Mouse (Mus musculus) bone marrow macrophage, adult 2 months (primary cell): ENCODE measurements around the gene Mtif2. TPM values are rescaled to one million over a fixed set of nuclear protein-coding genes. Genes with fewer than 3 reads are reported as not detected.
"Not testable (repeated sequence)": the region's sequence is repeated elsewhere in the genome, so short reads cannot be mapped to it uniquely, and the experiment has no call there.

Experiments used
- H3K27ac ChIP-seq: 2 replicates; pipeline ENCODE4 v1.5.1; 2012; ENCODE audit warnings: low read depth, low read length; ENCODE audit not compliant: insufficient read depth
- H3K4me1 ChIP-seq: 2 replicates; pipeline ENCODE4 v1.6.1; 2012; ENCODE audit warnings: low read length; ENCODE audit not compliant: control insufficient read depth, insufficient read depth
- H3K4me3 ChIP-seq: 2 replicates; pipeline ENCODE4 v1.5.1; 2012; ENCODE audit warnings: mild to moderate bottlenecking, low read length, moderate library complexity; ENCODE audit not compliant: insufficient read depth
- CTCF ChIP-seq: IDR thresholded peaks from 2 replicates; pipeline ENCODE4 v1.5.1; 2012; ENCODE audit warnings: low read depth, mild to moderate bottlenecking, low read length, moderate library complexity
- POLR2A ChIP-seq: IDR thresholded peaks from 2 replicates; pipeline ENCODE4 v1.6.1; 2012; ENCODE audit warnings: mild to moderate bottlenecking, low read depth, low read length, borderline replicate concordance
- polyA plus RNA-seq: library from polyadenylated mRNA; stranded (reverse); fragments of >200 nt; gene quantifications from 2 replicates; pipeline ENCODE4 v1.2.4, GENCODE M21; 2012; ENCODE audit not compliant: missing spikeins, insufficient read depth, insufficient read length

The Mtif2 gene
- polyA plus RNA-seq, 1 experiment = 28.1 TPM

DNA sequence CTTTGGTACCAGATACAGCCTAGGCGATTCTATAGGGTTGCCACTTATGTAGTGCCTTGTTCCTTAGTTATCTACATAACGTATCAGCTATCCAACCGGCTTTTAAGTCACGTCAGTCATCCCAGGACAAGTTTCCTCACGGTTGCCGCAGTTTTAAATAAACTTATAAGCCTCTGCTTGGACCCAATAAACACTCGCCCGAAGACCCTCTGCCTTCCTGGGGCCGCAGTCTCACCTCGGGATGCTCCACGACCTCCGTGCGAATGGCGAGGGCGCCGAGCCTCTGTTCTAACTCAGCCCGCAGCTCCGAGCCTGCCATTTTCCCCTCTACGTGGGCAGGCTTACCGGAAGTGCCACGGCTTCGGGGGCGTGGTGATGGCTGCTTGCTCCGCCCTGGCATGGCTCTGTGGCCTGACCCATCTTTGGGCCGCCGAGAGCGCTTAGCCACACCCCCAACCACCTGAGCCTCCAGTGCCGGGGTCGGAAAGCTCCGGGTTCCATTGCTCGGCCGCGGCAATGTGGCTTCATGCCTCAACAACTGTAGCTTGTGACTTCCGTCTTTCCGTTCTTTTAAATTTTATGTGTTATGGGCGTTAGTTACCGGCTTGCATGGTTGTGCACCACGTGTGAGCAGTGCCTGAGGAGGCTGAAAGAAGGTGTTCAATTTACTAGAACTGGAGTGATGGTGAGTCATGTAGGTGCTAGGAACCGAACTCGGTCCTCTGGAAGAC, 11.4 kb upstream of the Mtif2 start, which contains the start of gene Prorsd1:
TSS of gene Prorsd1 (minus strand) at position 352 of the 731 bp plus-strand sequence.
- H3K4me3 ChIP-seq = peak within 1 kb of the TSS; percentile 83
- 0 out of 2 replicates have a peak, but pooled peaks have one; percentile 47 for TF ChIP-seq POLR2A
- no peak for TF ChIP-seq CTCF
- peaks cover 7% of the 10 kb centered on the region for H3K4me1 ChIP-seq
- peak within 1 kb of the TSS; percentile 86 for H3K27ac ChIP-seq

DNA sequence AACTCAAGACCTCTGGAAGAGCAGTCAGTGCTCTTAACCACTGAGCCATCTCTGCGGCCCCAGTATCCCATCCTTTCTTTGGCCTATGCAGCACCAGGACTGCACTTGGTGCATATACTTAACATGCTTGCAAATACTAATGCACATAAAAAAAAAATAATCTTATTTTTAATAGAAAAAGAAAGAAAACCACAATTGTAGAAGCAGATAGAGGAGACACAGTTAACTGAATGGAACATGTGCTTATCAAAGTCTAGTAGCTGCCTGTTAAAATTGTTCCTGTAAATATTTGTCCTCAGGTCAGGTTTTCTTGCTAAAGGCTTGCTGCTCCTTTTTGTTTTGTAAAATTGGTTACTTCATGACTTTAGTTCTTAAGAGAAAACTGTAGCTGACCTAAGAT, 12.0 kb downstream of the Mtif2 start:
- no peak for TF ChIP-seq POLR2A
- no peak for TF ChIP-seq CTCF
- Histone ChIP-seq H3K4me3 (no peak overlapping the region), H3K4me1 (no peaks in the 10 kb centered on the region), H3K27ac (no peak overlapping the region)

GRCm38 (mm10) chr11:29544225-29544945, 18.2 kb downstream of the Mtif2 start:
- Histone ChIP-seq H3K4me3 (no peak overlapping the region), H3K4me1 (peaks cover 2% of the 10 kb centered on the region; the same call in 1 of the 2 replicates), H3K27ac (no peak overlapping the region)
- TF ChIP-seq CTCF (no peak), POLR2A (no peak)

GRCm38 (mm10) chr11:29545150-29545752, 19.0 kb downstream of the Mtif2 start:
- not testable (repeated sequence) for H3K4me3 ChIP-seq, H3K4me1 ChIP-seq, H3K27ac ChIP-seq

DNA sequence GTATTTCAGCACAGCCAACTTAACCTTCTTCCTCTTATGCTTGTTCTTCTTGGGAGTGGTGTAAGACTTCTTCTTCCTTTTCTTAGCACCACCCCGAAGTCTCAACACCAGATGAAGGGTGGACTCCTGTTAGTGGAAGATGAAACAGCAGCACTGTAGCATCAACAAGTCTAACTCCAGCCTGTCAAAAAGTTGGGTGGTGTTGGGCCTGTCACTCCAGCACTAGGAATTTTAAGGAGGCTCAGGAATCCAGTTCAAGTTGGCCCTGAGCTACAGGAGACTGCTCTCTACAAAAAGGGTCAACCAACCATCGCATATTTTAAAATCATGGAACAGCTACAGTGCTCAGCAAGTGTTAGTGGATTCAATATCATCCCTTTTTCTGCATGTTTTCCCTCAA, 20.1 kb downstream of the Mtif2 start:
- not testable (repeated sequence) for H3K4me1 ChIP-seq
- Histone ChIP-seq H3K27ac (peak overlapping the region; percentile 88), H3K4me3 (peak overlapping the region; percentile 81)

GRCm38 (mm10) chr11:29546762-29547161, 20.6 kb downstream of the Mtif2 start:
- H3K27ac ChIP-seq = peak overlapping the region; percentile 88
- no peak for TF ChIP-seq CTCF
- no peak for TF ChIP-seq POLR2A
- peaks cover 11% of the 10 kb centered on the region for H3K4me1 ChIP-seq
- H3K4me3 ChIP-seq = peak overlapping the region; percentile 81

DNA sequence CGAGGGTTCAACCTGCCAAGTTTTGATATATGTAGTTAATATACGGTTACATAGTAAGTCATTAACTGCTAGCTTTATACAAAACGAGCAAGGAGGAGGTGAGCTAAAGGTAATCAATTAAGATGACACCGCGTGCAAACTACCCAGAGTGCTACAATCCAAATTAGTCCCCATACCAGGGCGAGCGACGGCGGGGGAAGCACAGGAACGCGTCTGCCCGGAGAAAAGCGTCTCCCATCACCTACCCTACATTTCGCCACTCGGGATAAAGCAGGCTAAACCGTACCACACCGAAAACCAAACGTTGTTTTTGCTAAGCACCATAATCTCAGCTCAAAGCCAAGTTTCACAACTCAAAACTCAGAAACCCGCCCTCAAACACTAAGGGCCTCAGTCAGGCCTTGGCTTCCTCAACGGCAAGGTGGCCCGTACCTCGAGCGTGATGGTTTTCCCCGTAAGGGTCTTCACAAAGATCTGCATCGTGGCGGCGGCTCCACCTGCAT, 21.1 kb downstream of the Mtif2 start:
- Histone ChIP-seq H3K27ac (peak overlapping the region; percentile 88), H3K4me3 (peak overlapping the region; percentile 81), H3K4me1 (peaks cover 11% of the 10 kb centered on the region)
- no peak for TF ChIP-seq POLR2A
- TF ChIP-seq CTCF = no peak

- peaks cover 11% of the 10 kb centered on the region for H3K4me1 ChIP-seq
- H3K4me3 ChIP-seq = peak within 1 kb of the TSS; percentile 81
- H3K27ac ChIP-seq = peak within 1 kb of the TSS; percentile 88
- TF ChIP-seq POLR2A (no peak; the same call in 1 of the 2 replicates), CTCF (0 out of 2 replicates have a peak, but pooled peaks have one; percentile 9)
Observed at GRCm38 (mm10) chr11:29547752-29548503, 21.7 kb downstream of the Mtif2 start, which contains the start of the genes Clhc1 and Rps27a. Gene Clhc1 (plus strand): TSS chr11:29547950. Gene Rps27a (minus strand): TSS chr11:29548109.
